Mouse (Mus musculus) cerebellum, adult 9-10 months (tissue): ENCODE measurements around the gene Actl7a.

ENCODE experiments used
- DNase-seq: peaks from one replicate; pipeline ENCODE4 v3.0.0; 2022

Gene Actl7a

GRCm38 (mm10) chr4:56767861-56768284 lies 24.7 kb downstream of the Actl7a start:
- no peak for DNase-seq

- no peak for DNase-seq
Measured at GRCm38 (mm10) chr4:56768913-56769312, 25.7 kb downstream of the Actl7a start.

GRCm38 (mm10) chr4:56771065-56771464 lies 27.9 kb downstream of the Actl7a start:
- DNase-seq, result no peak

GRCm38 (mm10) chr4:56791373-56791772 lies 48.2 kb downstream of the Actl7a start:
- DNase-seq, result no peak
